Mouse (Mus musculus): ENCODE results near the gene Ptprj. TPM values are rescaled to one million over a fixed set of nuclear protein-coding genes. Genes with fewer than 3 reads are reported as not detected.
A peak's percentile ranks its signal among the peaks of the same experiment; 100 is the strongest.

Gene Ptprj
- polyA plus RNA-seq, 1 experiment from 2014 or later = 2.1 TPM

- ATAC-seq (ENCODE audit: low FRiP score, low TSS enrichment) (no peak), DNase-seq (ENCODE audit: low spot score) (no peak)
- H3K4me1 ChIP-seq (replicated peaks; ENCODE audit: control insufficient read depth, insufficient read depth) = no peaks in the 10 kb centered on the region; the same call in 1 of the 2 replicates
- no peaks in the 10 kb centered on the region for H3K36me3 ChIP-seq (ENCODE audit: control insufficient read depth, insufficient read depth, low read length)
- H3K9me3 ChIP-seq (ENCODE audit: control insufficient read depth, low read length) = no peaks in the 10 kb centered on the region
- H3K27me3 ChIP-seq (ENCODE audit: control insufficient read depth, insufficient read depth, low read length) = no peaks in the 10 kb centered on the region
- TF ChIP-seq EP300 (optimal IDR thresholded peaks at IDR 0.05) = no peak
- no peak for TF ChIP-seq CTCF (IDR thresholded peaks at IDR 0.05; ENCODE audit: low read depth)
- H3K27ac ChIP-seq (replicated peaks) = no peak overlapping the region
- no peak overlapping the region for H3K4me2 ChIP-seq (replicated peaks; ENCODE audit: low read depth)
- no peak overlapping the region for H3K9ac ChIP-seq (ENCODE audit: low read length)
- H3K4me3 ChIP-seq (ENCODE audit: low read depth, low read length) = no peak overlapping the region
- WGBS = 92% methylated on average over 7 of the region's 7 CpGs
Observed at GRCm38 (mm10) chr2:90533944-90534343, 46.5 kb downstream of the Ptprj start.

- Histone ChIP-seq H3K9me3 (ENCODE audit: control insufficient read depth, low read length) (no peaks in the 10 kb centered on the region), H3K9ac (ENCODE audit: low read length) (no peak overlapping the region), H3K4me1 (replicated peaks; ENCODE audit: control insufficient read depth, insufficient read depth) (peaks cover 2% of the 10 kb centered on the region), H3K27me3 (ENCODE audit: control insufficient read depth, insufficient read depth, low read length) (no peaks in the 10 kb centered on the region), H3K4me3 (ENCODE audit: low read depth, low read length) (no peak overlapping the region), H3K36me3 (ENCODE audit: control insufficient read depth, insufficient read depth, low read length) (no peaks in the 10 kb centered on the region), H3K27ac (replicated peaks) (no peak overlapping the region), H3K4me2 (replicated peaks; ENCODE audit: low read depth) (no peak overlapping the region)
- peak; percentile 30 for DNase-seq (ENCODE audit: low spot score)
- no peak for ATAC-seq (ENCODE audit: low FRiP score, low TSS enrichment)
- TF ChIP-seq CTCF (IDR thresholded peaks at IDR 0.05; ENCODE audit: low read depth) (no peak), EP300 (optimal IDR thresholded peaks at IDR 0.05) (no peak)
- 57% methylated on average over 5 of the region's 5 CpGs for WGBS
Observed at GRCm38 (mm10) chr2:90532095-90532494, 48.4 kb downstream of the Ptprj start.

DNA sequence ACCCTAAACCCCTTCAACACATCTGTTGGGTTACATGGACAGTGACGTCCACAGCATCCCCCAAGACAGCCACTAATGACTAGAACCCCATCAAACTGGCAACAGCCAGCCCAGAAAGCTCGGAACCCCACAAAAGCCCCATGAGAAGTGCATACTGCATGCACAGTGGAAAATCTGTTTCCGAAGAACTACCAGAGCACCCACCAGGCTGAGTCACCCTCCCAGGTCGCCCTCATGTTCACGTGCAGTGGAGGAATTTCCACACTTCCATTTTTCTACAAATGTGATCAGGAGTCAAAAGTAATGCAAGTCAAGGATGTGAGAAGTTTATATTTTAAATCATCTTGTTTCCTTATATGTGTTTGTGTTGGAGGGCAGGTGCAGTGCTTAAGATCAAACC lies 52.3 kb downstream of the Ptprj start:
- Histone ChIP-seq H3K4me1 (replicated peaks; ENCODE audit: control insufficient read depth, insufficient read depth) (peaks cover 5% of the 10 kb centered on the region), H3K4me3 (ENCODE audit: low read depth, low read length) (no peak overlapping the region), H3K27ac (replicated peaks) (no peak overlapping the region), H3K4me2 (replicated peaks; ENCODE audit: low read depth) (no peak overlapping the region), H3K9ac (ENCODE audit: low read length) (no peak overlapping the region), H3K9me3 (ENCODE audit: control insufficient read depth, low read length) (no peaks in the 10 kb centered on the region), H3K27me3 (ENCODE audit: control insufficient read depth, insufficient read depth, low read length) (no peaks in the 10 kb centered on the region), H3K36me3 (ENCODE audit: control insufficient read depth, insufficient read depth, low read length) (no peaks in the 10 kb centered on the region)
- no peak for TF ChIP-seq CTCF (IDR thresholded peaks at IDR 0.05; ENCODE audit: low read depth)
- TF ChIP-seq EP300 (optimal IDR thresholded peaks at IDR 0.05) = no peak
- WGBS = 86% methylated on average over 5 of the region's 5 CpGs
- DNase-seq (ENCODE audit: low spot score) (no peak), ATAC-seq (ENCODE audit: low FRiP score, low TSS enrichment) (no peak)

- peak overlapping the region; percentile 70 for H3K27ac ChIP-seq (replicated peaks)
- H3K9me3 ChIP-seq (ENCODE audit: control insufficient read depth, low read length) = no peaks in the 10 kb centered on the region
- H3K4me2 ChIP-seq (replicated peaks; ENCODE audit: low read depth) = peak overlapping the region; percentile 31
- no peak overlapping the region for H3K4me3 ChIP-seq (ENCODE audit: low read depth, low read length)
- H3K36me3 ChIP-seq (ENCODE audit: control insufficient read depth, insufficient read depth, low read length) = no peaks in the 10 kb centered on the region
- DNase-seq (ENCODE audit: low spot score) = no peak
- H3K27me3 ChIP-seq (ENCODE audit: control insufficient read depth, insufficient read depth, low read length) = no peaks in the 10 kb centered on the region
- TF ChIP-seq EP300 (optimal IDR thresholded peaks at IDR 0.05) (no peak), CTCF (IDR thresholded peaks at IDR 0.05; ENCODE audit: low read depth) (no peak)
- peaks cover 7% of the 10 kb centered on the region; the same call in 1 of the 2 replicates for H3K4me1 ChIP-seq (replicated peaks; ENCODE audit: control insufficient read depth, insufficient read depth)
- 22% methylated on average over 6 of the region's 6 CpGs for WGBS
- ATAC-seq (ENCODE audit: low FRiP score, low TSS enrichment) = no peak
- peak overlapping the region; percentile 0; the same call in 1 of the 2 replicates for H3K9ac ChIP-seq (ENCODE audit: low read length)
Observed at GRCm38 (mm10) chr2:90526971-90527370, 53.5 kb downstream of the Ptprj start.

DNA sequence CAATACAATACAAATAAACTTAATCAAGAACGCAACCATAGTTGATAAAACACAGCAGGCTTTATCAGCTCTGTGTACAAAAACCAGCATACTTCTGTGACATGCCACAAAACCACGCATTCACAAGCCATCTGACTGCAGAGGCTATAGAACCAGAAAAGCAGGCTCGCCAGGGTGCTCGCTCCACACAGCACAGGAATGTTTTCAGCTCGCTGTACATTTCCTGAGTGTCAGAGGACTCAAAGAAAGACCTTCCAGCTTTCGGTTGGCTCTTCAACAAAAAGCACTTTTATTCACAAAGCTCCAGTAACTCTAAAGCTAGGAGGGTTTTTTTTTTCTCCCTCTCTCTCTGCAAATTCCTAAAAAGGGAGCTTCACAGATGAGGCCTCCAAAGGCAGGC lies 53.9 kb downstream of the Ptprj start:
- H3K9me3 ChIP-seq (ENCODE audit: control insufficient read depth, low read length) = no peaks in the 10 kb centered on the region
- no peak overlapping the region for H3K4me3 ChIP-seq (ENCODE audit: low read depth, low read length)
- H3K9ac ChIP-seq (ENCODE audit: low read length) = peak overlapping the region; percentile 5; the same call in 1 of the 2 replicates
- H3K36me3 ChIP-seq (ENCODE audit: control insufficient read depth, insufficient read depth, low read length) = no peaks in the 10 kb centered on the region
- H3K4me2 ChIP-seq (replicated peaks; ENCODE audit: low read depth) = peak overlapping the region; percentile 31
- H3K27me3 ChIP-seq (ENCODE audit: control insufficient read depth, insufficient read depth, low read length) = no peaks in the 10 kb centered on the region
- ATAC-seq (ENCODE audit: low FRiP score, low TSS enrichment) (peak; percentile 83), DNase-seq (ENCODE audit: low spot score) (peak; percentile 80)
- 12% methylated on average over 6 of the region's 6 CpGs for WGBS
- TF ChIP-seq EP300 (optimal IDR thresholded peaks at IDR 0.05) (peak; percentile 51), CTCF (IDR thresholded peaks at IDR 0.05; ENCODE audit: low read depth) (no peak)
- H3K4me1 ChIP-seq (replicated peaks; ENCODE audit: control insufficient read depth, insufficient read depth) = peaks cover 7% of the 10 kb centered on the region; the same call in 1 of the 2 replicates
- peak overlapping the region; percentile 70 for H3K27ac ChIP-seq (replicated peaks)

DNA sequence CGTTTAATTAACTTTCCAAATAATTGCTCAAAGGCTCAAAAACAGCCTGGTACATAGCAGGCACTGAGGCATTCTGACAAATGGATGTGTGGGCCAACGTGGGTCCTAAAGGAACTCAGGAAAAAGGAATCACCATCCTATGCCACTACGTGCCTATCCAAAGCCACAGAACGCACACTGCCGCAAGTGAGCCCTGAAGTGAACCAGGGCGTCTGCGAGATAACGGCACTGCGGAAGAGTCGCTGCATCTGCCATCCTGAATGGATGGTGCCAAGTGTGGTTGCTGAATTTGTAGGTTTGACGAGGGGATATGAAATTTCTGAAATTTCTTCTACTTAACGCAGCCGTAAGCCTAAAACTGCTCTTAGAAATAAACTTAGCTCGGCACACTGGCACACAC lies 54.6 kb downstream of the Ptprj start:
- peak overlapping the region; percentile 31; the same call in 1 of the 2 replicates for H3K4me2 ChIP-seq (replicated peaks; ENCODE audit: low read depth)
- no peaks in the 10 kb centered on the region for H3K36me3 ChIP-seq (ENCODE audit: control insufficient read depth, insufficient read depth, low read length)
- H3K4me1 ChIP-seq (replicated peaks; ENCODE audit: control insufficient read depth, insufficient read depth) = peaks cover 7% of the 10 kb centered on the region; the same call in 1 of the 2 replicates
- 0 out of 2 replicates have a peak overlapping the region, but pooled peaks have one; percentile 5 for H3K9ac ChIP-seq (ENCODE audit: low read length)
- no peaks in the 10 kb centered on the region for H3K27me3 ChIP-seq (ENCODE audit: control insufficient read depth, insufficient read depth, low read length)
- H3K27ac ChIP-seq (replicated peaks) = peak overlapping the region; percentile 70
- ATAC-seq (ENCODE audit: low FRiP score, low TSS enrichment) = no peak
- no peak for DNase-seq (ENCODE audit: low spot score)
- H3K9me3 ChIP-seq (ENCODE audit: control insufficient read depth, low read length) = no peaks in the 10 kb centered on the region
- TF ChIP-seq EP300 (optimal IDR thresholded peaks at IDR 0.05) (no peak), CTCF (IDR thresholded peaks at IDR 0.05; ENCODE audit: low read depth) (no peak)
- H3K4me3 ChIP-seq (ENCODE audit: low read depth, low read length) = no peak overlapping the region
- WGBS = 62% methylated on average over 14 of the region's 14 CpGs

All from stomach, postnatal 0 days (tissue).